Mouse (Mus musculus): ENCODE data around the gene Vav2.

Gene Vav2

GRCm38 (mm10) chr2:27262984-27263383 is 163.8 kb downstream of the Vav2 start:
- no peak for DNase-seq (ENCODE audit: low spot score)

GRCm38 (mm10) chr2:27251434-27251833 is 175.4 kb downstream of the Vav2 start:
- no peak for DNase-seq (ENCODE audit: low spot score)

- DNase-seq (ENCODE audit: low spot score): no peak
Measured at GRCm38 (mm10) chr2:27248211-27248610, 178.6 kb downstream of the Vav2 start, which contains the start of gene Sardh. Sardh (minus strand) TSS chr2:27248337.

GRCm38 (mm10) chr2:27247487-27247863 is 179.4 kb downstream of the Vav2 start:
- no peak for DNase-seq (ENCODE audit: low spot score)

- peak; percentile 83 for DNase-seq (ENCODE audit: low spot score)
Measured at GRCm38 (mm10) chr2:27246712-27247486, 179.9 kb downstream of the Vav2 start.

- DNase-seq (ENCODE audit: low spot score): no peak
Measured at GRCm38 (mm10) chr2:27245947-27246346, 180.9 kb downstream of the Vav2 start.

GRCm38 (mm10) chr2:27237342-27237741 is 189.5 kb downstream of the Vav2 start:
- DNase-seq (ENCODE audit: low spot score): peak; percentile 42

- DNase-seq (ENCODE audit: low spot score): no peak
Measured at GRCm38 (mm10) chr2:27235729-27236128, 191.1 kb downstream of the Vav2 start.

GRCm38 (mm10) chr2:27232376-27232775 is 194.5 kb downstream of the Vav2 start:
- no peak for DNase-seq (ENCODE audit: low spot score)

- no peak for DNase-seq (ENCODE audit: low spot score)
Measured at GRCm38 (mm10) chr2:27229481-27230105, 197.2 kb downstream of the Vav2 start.

GRCm38 (mm10) chr2:27228809-27229480 is 197.9 kb downstream of the Vav2 start:
- DNase-seq (ENCODE audit: low spot score): no peak

- no peak for DNase-seq (ENCODE audit: low spot score)
Measured at GRCm38 (mm10) chr2:27226572-27226971, 200.3 kb downstream of the Vav2 start.

- no peak for DNase-seq (ENCODE audit: low spot score)
Measured at GRCm38 (mm10) chr2:27223012-27223421, 203.8 kb downstream of the Vav2 start.

GRCm38 (mm10) chr2:27218569-27218968 is 208.3 kb downstream of the Vav2 start:
- no peak for DNase-seq (ENCODE audit: low spot score)

GRCm38 (mm10) chr2:27218121-27218544 is 208.7 kb downstream of the Vav2 start:
- DNase-seq (ENCODE audit: low spot score): no peak

- DNase-seq (ENCODE audit: low spot score): no peak
Measured at GRCm38 (mm10) chr2:27215537-27215936, 211.3 kb downstream of the Vav2 start.
